Mouse (Mus musculus): ENCODE data around the gene Vdr. TPM values are rescaled to one million over a fixed set of nuclear protein-coding genes. Genes with fewer than 3 reads are reported as not detected.

Gene Vdr
- polyA plus RNA-seq, 1 experiment from 2014 or later, result 0.22 TPM

DNA sequence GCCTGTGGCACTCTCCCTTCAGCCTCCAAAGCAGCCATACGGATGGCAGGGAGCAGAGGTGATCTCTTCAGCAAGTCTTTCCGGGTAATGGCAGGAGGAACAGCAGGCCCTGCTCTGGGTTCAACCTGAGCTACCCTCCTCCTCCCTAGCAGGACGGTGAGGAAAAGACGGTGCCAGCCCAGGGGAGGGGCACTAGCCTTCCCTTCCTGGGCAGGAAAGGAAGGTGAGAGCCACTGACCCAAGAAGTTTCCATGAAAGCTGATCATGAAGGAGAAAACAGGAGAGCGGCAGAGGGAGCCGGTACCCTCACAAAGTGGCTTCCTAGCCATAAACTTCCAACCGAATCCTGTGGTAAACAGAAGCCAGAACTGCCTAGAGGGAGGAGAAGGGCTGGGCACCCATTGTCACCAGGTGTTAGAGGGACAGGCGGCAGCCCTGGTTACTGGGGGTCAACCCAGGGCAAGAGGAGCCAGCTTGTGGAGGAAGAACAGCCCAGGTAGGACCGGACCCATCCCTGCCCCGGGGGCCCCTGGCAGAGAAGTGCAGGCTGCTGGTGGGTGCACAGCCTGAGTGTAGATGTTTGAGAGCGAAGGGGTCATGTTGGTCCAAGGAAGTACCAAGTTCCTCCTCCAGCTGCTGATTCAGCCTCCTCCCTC, 34.6 kb upstream of the Vdr start:
- Histone ChIP-seq H3K9me3 (replicated peaks) (no peaks in the 10 kb centered on the region), H3K4me3 (replicated peaks) (no peak overlapping the region), H3K4me2 (no peak overlapping the region), H3K4me1 (replicated peaks) (no peaks in the 10 kb centered on the region), H3K36me3 (no peaks in the 10 kb centered on the region), H3K27ac (no peak overlapping the region), H3K27me3 (0 out of 2 replicates have a peak, but pooled peaks cover 4% of the 10 kb centered on the region), H3K9ac (no peak overlapping the region)
- no peak for ATAC-seq (ENCODE audit: low read depth)
- DNase-seq, result no peak
- 57% methylated on average over 11 of the region's 11 CpGs for WGBS (ENCODE audit: insufficient replicate concordance)

DNA sequence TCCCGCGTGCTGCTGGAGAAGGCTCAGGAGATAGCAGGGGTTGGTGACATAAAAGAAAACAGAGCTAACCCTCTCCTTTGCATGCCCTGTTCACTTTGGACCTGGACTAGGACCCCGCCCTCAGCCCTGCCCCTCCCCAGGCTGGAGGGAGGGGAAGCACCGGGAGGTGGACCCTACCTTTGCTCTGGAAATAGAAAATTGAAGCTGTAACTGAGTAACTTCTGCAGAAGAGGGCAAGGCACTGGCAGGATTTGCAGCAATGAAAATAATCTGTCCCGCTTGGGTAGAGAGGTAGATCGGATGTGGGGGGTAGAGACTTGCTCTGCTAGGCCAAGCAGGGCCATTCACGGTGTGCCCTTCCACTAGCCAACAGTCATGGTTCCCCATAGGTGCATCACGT, 32.9 kb upstream of the Vdr start:
- Histone ChIP-seq H3K4me3 (replicated peaks) (no peak overlapping the region), H3K27ac (no peak overlapping the region), H3K36me3 (no peaks in the 10 kb centered on the region), H3K9me3 (replicated peaks) (no peaks in the 10 kb centered on the region), H3K4me2 (no peak overlapping the region), H3K27me3 (no peaks in the 10 kb centered on the region), H3K4me1 (replicated peaks) (no peaks in the 10 kb centered on the region), H3K9ac (no peak overlapping the region)
- no peak for DNase-seq
- ATAC-seq (ENCODE audit: low read depth), result no peak
- WGBS (ENCODE audit: insufficient replicate concordance), result 75% methylated on average over 8 of the region's 8 CpGs

DNA sequence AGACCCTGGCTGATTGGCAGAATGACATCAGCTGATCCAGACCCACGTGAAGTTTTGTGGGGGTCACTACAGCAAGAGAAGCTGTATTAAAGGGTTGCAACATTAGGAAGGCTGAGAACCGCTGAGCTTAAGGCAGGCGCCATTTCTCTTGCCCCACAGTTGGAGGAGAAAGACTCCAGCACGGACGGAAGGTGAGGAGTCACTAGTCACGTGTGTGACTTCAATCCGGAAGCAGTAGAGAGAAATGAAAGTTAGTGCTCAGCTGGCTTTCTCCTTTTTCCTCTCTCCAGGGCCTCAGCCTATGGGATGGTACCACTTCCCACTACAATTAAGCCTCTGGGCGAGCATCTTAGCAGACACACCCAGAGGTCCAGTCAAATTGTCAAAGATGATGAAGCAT, 32.1 kb upstream of the Vdr start:
- WGBS (ENCODE audit: insufficient replicate concordance), result 65% methylated on average over 8 of the region's 8 CpGs
- Histone ChIP-seq H3K27me3 (no peaks in the 10 kb centered on the region), H3K4me3 (replicated peaks) (no peak overlapping the region)

DNA sequence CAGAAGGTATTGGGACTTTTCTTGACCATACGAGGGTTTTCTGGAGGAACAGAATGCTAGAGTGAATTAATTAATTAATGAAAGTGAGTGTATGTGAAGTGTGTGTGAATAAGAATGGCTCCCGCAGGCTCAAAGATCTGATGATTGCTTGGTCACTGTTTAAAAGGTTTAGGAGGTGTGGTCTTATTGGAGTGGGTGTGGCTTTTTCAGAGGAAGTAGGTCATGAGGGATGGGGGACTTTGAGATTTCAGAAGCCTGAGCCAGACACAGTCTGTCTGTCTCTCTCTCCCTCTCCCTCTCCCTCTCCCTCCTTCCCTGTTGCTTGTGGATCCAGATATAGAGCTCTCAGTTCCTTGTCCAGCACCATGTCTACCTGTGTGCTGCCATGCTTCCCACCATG, 30.9 kb upstream of the Vdr start:
- H3K36me3 ChIP-seq, result no peaks in the 10 kb centered on the region
- no peak for ATAC-seq (ENCODE audit: low read depth)
- no peak overlapping the region for H3K9ac ChIP-seq
- H3K9me3 ChIP-seq (replicated peaks), result no peaks in the 10 kb centered on the region
- H3K4me3 ChIP-seq (replicated peaks), result no peak overlapping the region
- DNase-seq, result no peak
- no peaks in the 10 kb centered on the region for H3K4me1 ChIP-seq (replicated peaks)
- H3K27me3 ChIP-seq, result no peaks in the 10 kb centered on the region
- WGBS (ENCODE audit: insufficient replicate concordance), result 69% methylated on average over 2 of the region's 2 CpGs
- no peak overlapping the region for H3K4me2 ChIP-seq
- no peak overlapping the region for H3K27ac ChIP-seq

More for the DNA sequence above, 32.1 kb upstream of the Vdr start:
- Histone ChIP-seq H3K9me3 (replicated peaks) (no peaks in the 10 kb centered on the region), H3K27ac (no peak overlapping the region), H3K36me3 (no peaks in the 10 kb centered on the region), H3K9ac (no peak overlapping the region), H3K4me1 (replicated peaks) (no peaks in the 10 kb centered on the region), H3K4me2 (no peak overlapping the region)
- ATAC-seq (ENCODE audit: low read depth) (no peak), DNase-seq (no peak)

DNA sequence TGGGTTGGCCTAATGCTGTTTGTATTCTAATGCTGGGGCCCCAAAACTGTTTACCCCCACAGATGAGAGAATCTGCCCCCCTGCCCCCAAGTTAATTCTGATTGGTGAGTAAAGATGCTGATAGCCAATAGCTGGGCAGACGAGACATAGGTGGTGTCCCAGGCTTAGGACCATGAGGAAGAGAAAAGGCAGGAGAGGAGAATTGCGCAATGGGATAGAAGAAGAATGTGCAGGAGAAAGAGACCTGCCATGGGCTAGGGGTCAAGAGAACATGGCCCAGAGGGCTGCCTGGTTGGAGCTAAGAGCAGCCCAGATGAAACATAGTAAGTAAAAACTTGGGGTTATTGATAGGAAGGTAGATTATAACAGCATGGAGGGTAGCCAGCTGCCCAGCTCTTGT, 29.7 kb upstream of the Vdr start:
- Histone ChIP-seq H3K9ac (no peak overlapping the region), H3K36me3 (no peaks in the 10 kb centered on the region), H3K27ac (no peak overlapping the region), H3K4me1 (replicated peaks) (no peaks in the 10 kb centered on the region), H3K4me2 (no peak overlapping the region), H3K27me3 (no peaks in the 10 kb centered on the region), H3K4me3 (replicated peaks) (no peak overlapping the region), H3K9me3 (replicated peaks) (no peaks in the 10 kb centered on the region)
- no peak for DNase-seq
- WGBS (ENCODE audit: insufficient replicate concordance), result 60% methylated on average over 2 of the region's 2 CpGs
- ATAC-seq (ENCODE audit: low read depth), result no peak

DNA sequence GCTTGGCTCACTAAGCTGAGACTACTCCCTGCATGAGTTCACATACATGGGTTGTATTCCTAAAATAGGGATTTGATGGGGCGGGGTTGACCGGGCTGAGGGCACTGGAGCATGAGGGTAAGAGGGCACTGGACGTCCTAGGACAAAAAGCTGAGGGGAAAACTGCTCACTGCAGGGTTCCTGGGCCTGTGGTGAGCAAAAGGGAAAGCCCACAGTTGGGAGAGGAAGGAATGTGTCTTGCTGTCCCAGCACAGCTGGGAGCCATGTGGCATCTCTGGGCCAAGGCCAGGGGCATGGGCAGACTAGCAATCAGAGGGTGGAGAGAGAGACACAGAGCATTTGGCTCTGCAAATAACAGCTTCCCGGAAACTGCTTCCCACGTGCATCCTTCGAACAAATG, 28.1 kb upstream of the Vdr start:
- Histone ChIP-seq H3K27ac (no peak overlapping the region), H3K4me1 (replicated peaks) (no peaks in the 10 kb centered on the region), H3K9ac (no peak overlapping the region), H3K27me3 (no peaks in the 10 kb centered on the region), H3K9me3 (replicated peaks) (no peaks in the 10 kb centered on the region), H3K36me3 (no peaks in the 10 kb centered on the region), H3K4me2 (no peak overlapping the region), H3K4me3 (replicated peaks) (no peak overlapping the region)
- DNase-seq (no peak), ATAC-seq (ENCODE audit: low read depth) (no peak)
- 52% methylated on average over 6 of the region's 6 CpGs for WGBS (ENCODE audit: insufficient replicate concordance)

DNA sequence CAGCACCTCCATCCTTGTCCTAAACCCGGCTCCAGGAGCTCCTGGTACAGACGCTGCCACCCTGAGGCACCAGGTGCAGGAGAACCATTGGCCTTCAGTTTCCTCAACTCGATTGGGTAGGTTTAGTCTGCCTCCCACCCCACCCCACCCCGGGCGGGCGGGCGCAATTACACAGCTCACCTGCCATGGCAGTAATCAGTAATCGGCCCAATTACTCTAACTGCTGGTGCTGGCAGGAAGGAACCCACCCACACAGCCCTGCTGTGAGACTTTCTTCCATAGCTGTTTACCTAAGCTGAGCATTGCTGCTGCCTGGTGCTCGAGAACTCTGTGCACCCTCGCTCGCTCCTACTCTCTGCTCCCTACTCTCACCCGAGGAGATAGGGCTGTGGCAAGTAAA, 22.0 kb upstream of the Vdr start:
- DNase-seq (no peak), ATAC-seq (ENCODE audit: low read depth) (no peak)
- Histone ChIP-seq H3K4me3 (replicated peaks) (no peak overlapping the region), H3K36me3 (no peaks in the 10 kb centered on the region), H3K9me3 (replicated peaks) (no peaks in the 10 kb centered on the region), H3K27me3 (no peaks in the 10 kb centered on the region), H3K9ac (no peak overlapping the region), H3K27ac (no peak overlapping the region), H3K4me2 (no peak overlapping the region), H3K4me1 (replicated peaks) (no peaks in the 10 kb centered on the region)
- WGBS (ENCODE audit: insufficient replicate concordance), result 70% methylated on average over 12 of the region's 12 CpGs

DNA sequence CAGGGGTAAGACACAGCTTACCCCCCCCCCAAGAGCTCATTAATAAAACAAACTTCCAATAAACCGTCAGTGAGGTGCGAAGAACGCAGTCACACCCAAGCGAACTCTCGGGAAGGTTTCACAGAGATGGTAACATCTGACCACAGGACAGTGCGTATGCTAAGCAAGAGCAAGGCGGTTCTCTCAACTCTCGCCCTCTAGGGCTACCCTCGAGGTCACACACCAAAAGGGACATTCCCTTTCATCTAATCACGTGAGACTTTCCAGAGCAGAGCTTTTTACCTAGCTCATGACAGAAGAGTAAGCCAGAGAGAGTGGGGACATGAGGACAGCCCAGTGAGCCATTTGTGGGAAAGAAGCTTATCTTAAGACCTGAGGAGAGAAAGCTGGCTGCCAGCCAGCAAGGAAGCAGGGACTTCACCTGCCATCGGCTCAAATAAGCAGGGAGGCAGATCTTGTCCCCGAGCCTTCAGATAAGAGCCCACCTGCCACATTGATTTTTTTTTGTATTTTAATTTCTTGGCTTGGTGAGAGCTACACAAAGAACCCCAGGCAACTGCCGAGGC, 18.9 kb upstream of the Vdr start:
- DNase-seq, result no peak
- Histone ChIP-seq H3K36me3 (no peaks in the 10 kb centered on the region), H3K4me2 (no peak overlapping the region), H3K4me3 (replicated peaks) (no peak overlapping the region), H3K9me3 (replicated peaks) (no peaks in the 10 kb centered on the region), H3K9ac (no peak overlapping the region), H3K4me1 (replicated peaks) (no peaks in the 10 kb centered on the region), H3K27ac (no peak overlapping the region), H3K27me3 (no peaks in the 10 kb centered on the region)
- 38% methylated on average over 13 of the region's 13 CpGs for WGBS (ENCODE audit: insufficient replicate concordance)
- ATAC-seq (ENCODE audit: low read depth), result no peak

DNA sequence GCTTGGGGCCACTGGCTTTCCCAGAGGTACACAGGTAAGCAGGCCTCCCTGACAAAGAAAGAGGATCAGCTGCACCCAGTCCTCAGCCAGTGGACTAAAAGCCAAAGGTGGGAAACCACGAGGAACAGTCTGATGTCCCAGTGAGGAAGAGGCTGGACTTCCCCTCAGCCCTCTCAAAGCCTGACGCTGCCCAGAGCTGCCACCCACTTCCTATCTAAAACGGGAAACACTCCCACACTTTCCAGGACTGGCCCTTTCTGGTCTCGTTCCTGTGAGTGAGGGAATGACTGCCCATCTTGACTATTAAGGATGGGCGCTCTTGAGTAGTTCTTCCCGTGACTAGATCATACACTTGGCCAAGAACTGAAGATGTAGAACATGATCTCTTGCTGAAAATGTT, 17.4 kb upstream of the Vdr start:
- Histone ChIP-seq H3K4me1 (replicated peaks) (no peaks in the 10 kb centered on the region), H3K27me3 (no peaks in the 10 kb centered on the region), H3K4me2 (no peak overlapping the region), H3K4me3 (replicated peaks) (no peak overlapping the region), H3K27ac (no peak overlapping the region), H3K9ac (no peak overlapping the region), H3K36me3 (no peaks in the 10 kb centered on the region), H3K9me3 (replicated peaks) (no peaks in the 10 kb centered on the region)
- ATAC-seq (ENCODE audit: low read depth) (no peak), DNase-seq (no peak)
- 26% methylated on average over 6 of the region's 6 CpGs for WGBS (ENCODE audit: insufficient replicate concordance)

DNA sequence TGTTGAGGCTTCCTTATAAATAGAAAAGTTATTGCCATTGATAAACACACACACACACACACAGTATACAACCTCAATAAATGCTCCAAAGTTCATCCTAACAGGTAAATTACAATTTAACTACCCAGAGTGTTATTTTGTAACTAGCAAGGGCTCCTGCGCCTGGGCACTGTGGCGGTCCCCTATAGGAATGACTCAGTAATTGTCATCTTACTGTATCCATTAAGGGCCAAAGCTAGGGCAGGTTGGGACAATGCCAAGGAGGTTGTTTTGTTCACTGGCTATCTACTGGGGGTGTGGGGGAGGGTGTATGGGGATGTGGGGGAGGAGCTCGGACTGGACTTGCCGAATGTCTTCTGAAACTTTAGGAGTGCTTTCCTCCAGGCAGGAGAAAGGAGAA, 16.6 kb upstream of the Vdr start:
- DNase-seq (no peak), ATAC-seq (ENCODE audit: low read depth) (no peak)
- no peaks in the 10 kb centered on the region for H3K4me1 ChIP-seq (replicated peaks)
- no peak overlapping the region for H3K4me2 ChIP-seq
- no peaks in the 10 kb centered on the region for H3K36me3 ChIP-seq
- H3K9me3 ChIP-seq (replicated peaks), result no peaks in the 10 kb centered on the region
- H3K27ac ChIP-seq, result no peak overlapping the region
- no peaks in the 10 kb centered on the region for H3K27me3 ChIP-seq
- no peak overlapping the region for H3K4me3 ChIP-seq (replicated peaks)
- 52% methylated on average over 4 of the region's 4 CpGs for whole genome bisulfite sequencing (ENCODE audit: insufficient replicate concordance)
- H3K9ac ChIP-seq, result no peak overlapping the region

DNA sequence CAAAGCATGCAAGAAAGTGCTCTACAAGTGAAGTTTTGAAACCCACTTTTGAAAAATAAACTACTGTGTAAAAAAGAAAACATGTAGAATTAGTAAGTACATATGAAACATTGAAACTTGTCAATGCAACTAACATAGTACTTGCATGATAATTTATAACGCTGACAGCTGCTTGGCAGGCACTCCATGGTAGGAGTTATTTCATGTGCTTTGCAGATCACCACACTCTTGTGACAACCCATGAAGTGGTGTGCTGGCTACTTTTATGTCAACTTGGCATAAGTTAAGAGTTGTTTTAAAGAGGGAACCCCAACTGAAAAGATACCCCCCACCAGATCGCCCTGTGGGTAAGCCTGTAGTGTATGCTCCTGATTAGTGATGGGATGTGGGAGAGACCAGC, 12.0 kb upstream of the Vdr start:
- no peak overlapping the region for H3K27ac ChIP-seq
- 79% methylated on average over 2 of the region's 2 CpGs for whole genome bisulfite sequencing (ENCODE audit: insufficient replicate concordance)
- no peak for ATAC-seq (ENCODE audit: low read depth)
- no peak overlapping the region for H3K4me3 ChIP-seq (replicated peaks)
- DNase-seq, result no peak
- no peaks in the 10 kb centered on the region for H3K9me3 ChIP-seq (replicated peaks)
- no peaks in the 10 kb centered on the region for H3K27me3 ChIP-seq
- H3K36me3 ChIP-seq, result no peaks in the 10 kb centered on the region
- H3K4me1 ChIP-seq (replicated peaks), result no peaks in the 10 kb centered on the region
- no peak overlapping the region for H3K4me2 ChIP-seq
- no peak overlapping the region for H3K9ac ChIP-seq

DNA sequence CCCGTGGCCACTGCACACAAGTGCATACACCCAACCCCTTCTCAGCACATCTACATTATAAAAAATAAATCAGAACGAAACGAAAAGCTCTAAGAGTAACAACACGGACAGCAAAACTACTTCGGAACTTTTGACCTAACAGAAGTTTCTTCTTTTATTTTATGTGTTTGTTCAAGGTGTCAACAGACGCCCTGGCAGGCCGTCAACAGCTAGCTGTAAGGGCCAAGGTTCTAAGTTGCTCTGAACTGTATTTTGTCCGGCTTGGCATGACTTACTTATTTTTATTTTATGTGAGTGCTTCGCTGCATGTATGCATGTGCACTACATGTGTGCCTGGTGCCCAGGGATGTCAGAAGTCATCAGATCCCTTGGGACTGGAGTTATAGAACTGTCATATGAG, 11.4 kb upstream of the Vdr start:
- H3K27ac ChIP-seq, result no peak overlapping the region
- no peak overlapping the region for H3K4me3 ChIP-seq (replicated peaks)
- H3K27me3 ChIP-seq, result no peaks in the 10 kb centered on the region
- H3K9me3 ChIP-seq (replicated peaks), result no peaks in the 10 kb centered on the region
- WGBS (ENCODE audit: insufficient replicate concordance), result 77% methylated on average over 9 of the region's 9 CpGs
- no peaks in the 10 kb centered on the region for H3K36me3 ChIP-seq
- DNase-seq, result no peak
- no peaks in the 10 kb centered on the region for H3K4me1 ChIP-seq (replicated peaks)
- no peak overlapping the region for H3K4me2 ChIP-seq
- ATAC-seq (ENCODE audit: low read depth), result no peak
- no peak overlapping the region for H3K9ac ChIP-seq

Measured in liver, embryonic 13.5 days (tissue).